Mouse (Mus musculus) liver, embryonic 12.5 days (tissue): ENCODE measurements around the gene Srrm4. TPM values are rescaled to one million over a fixed set of nuclear protein-coding genes. Genes with fewer than 3 reads are reported as not detected.
"Not testable (repeated sequence)": the region's sequence is repeated elsewhere in the genome, so short reads cannot be mapped to it uniquely, and the experiment has no call there.

Source experiments
- ATAC-seq: fragments of 200-750 bp; cut with Nextera tagmentation; 2 replicates; pipeline ENCODE4 v1.8.0; 2017; ENCODE audit warnings: moderate number of reproducible peaks, mild to moderate bottlenecking, moderate library complexity
- H3K27ac ChIP-seq: fragments of 300-500 bp; sonication (generic); 2 replicates; pipeline ENCODE4 v1.5.1; 2016; ENCODE audit warnings: mild to moderate bottlenecking
- H3K27me3 ChIP-seq: fragments of 300-500 bp; sonication (generic); replicated peaks from 2 replicates; pipeline ENCODE4 v1.6.1; 2016; ENCODE audit warnings: mild to moderate bottlenecking, moderate library complexity
- H3K36me3 ChIP-seq: fragments of 300-500 bp; sonication (generic); 2 replicates; pipeline ENCODE4 v1.6.1; 2016; ENCODE audit warnings: mild to moderate bottlenecking, moderate library complexity
- H3K4me1 ChIP-seq: fragments of 300-500 bp; sonication (generic); 2 replicates; pipeline ENCODE4 v1.6.1; 2016
- H3K4me2 ChIP-seq: fragments of 300-500 bp; sonication (generic); 2 replicates; pipeline ENCODE4 v1.6.1; 2016; ENCODE audit warnings: mild to moderate bottlenecking, moderate library complexity
- H3K4me3 ChIP-seq: fragments of 300-500 bp; sonication (generic); 2 replicates; pipeline ENCODE4 v1.5.1; 2016; ENCODE audit warnings: mild to moderate bottlenecking, moderate library complexity
- H3K9ac ChIP-seq: fragments of 300-500 bp; sonication (generic); 2 replicates; pipeline ENCODE4 v1.6.1; 2016; ENCODE audit warnings: mild to moderate bottlenecking, moderate library complexity
- H3K9me3 ChIP-seq: fragments of 300-500 bp; sonication (generic); replicated peaks from 2 replicates; pipeline ENCODE4 v1.6.1; 2016; ENCODE audit warnings: mild to moderate bottlenecking, moderate library complexity
- WGBS: fragments of 180-500 bp; shearing (Covaris S2); methylation state at CpG from one replicate; pipeline ENCODE4 v1.1.7; 2016; ENCODE audit not compliant: insufficient replicate concordance; 5-methylcytosine and 5-hydroxymethylcytosine counted together
- polyA plus RNA-seq: library from polyadenylated mRNA; unstranded; fragments of >200 nt; fragmentation: Nextera tagmentation; extraction: Ambion mirVana; gene quantifications from 2 replicates; pipeline ENCODE4 v1.2.1, GENCODE M21; 2016

Gene Srrm4
- polyA plus RNA-seq, 1 experiment from 2014 or later, result 0.20 TPM

GRCm38 (mm10) chr5:116434976-116435850, 156.4 kb downstream of the Srrm4 start:
- WGBS, result 55% methylated on average over 13 of the region's 13 CpGs
- Histone ChIP-seq H3K4me3 (no peak overlapping the region), H3K9me3 (no peaks in the 10 kb centered on the region), H3K9ac (no peak overlapping the region), H3K4me2 (no peak overlapping the region), H3K36me3 (no peaks in the 10 kb centered on the region), H3K27ac (no peak overlapping the region), H3K27me3 (no peaks in the 10 kb centered on the region), H3K4me1 (no peaks in the 10 kb centered on the region)
- no peak for ATAC-seq

GRCm38 (mm10) chr5:116432871-116433270, 158.7 kb downstream of the Srrm4 start:
- 38% methylated on average over 7 of the region's 7 CpGs for WGBS
- Histone ChIP-seq H3K4me1 (no peaks in the 10 kb centered on the region), H3K4me3 (no peak overlapping the region), H3K9me3 (no peaks in the 10 kb centered on the region), H3K4me2 (no peak overlapping the region), H3K27ac (no peak overlapping the region), H3K9ac (no peak overlapping the region), H3K36me3 (no peaks in the 10 kb centered on the region), H3K27me3 (no peaks in the 10 kb centered on the region)
- no peak for ATAC-seq

DNA sequence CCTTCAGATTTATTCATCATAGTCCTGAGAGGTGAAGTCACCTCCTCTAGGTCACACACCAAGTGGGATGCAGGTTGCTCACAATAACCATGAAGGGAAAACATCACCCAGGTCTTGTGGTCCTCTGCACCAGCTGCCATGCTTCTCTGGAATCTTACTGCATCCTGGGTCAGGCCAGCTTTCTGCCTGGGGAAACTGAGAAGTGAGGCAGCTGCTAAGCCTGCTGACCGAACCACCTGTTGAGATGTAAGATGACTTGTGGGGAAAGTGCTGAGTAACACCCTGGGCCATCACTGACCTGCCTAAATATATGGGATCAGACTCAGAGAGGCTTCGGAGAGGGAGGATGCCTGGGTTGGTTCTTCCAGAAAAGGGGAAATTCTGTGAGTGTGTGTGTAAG, 164.9 kb downstream of the Srrm4 start:
- no peak for ATAC-seq
- 0 out of 2 replicates have a peak, but pooled peaks cover 7% of the 10 kb centered on the region for H3K4me1 ChIP-seq
- no peak overlapping the region for H3K4me2 ChIP-seq
- H3K9ac ChIP-seq, result no peak overlapping the region
- no peak overlapping the region for H3K27ac ChIP-seq
- H3K27me3 ChIP-seq, result peaks cover 7% of the 10 kb centered on the region; the same call in 1 of the 2 replicates
- no peaks in the 10 kb centered on the region for H3K9me3 ChIP-seq
- 66% methylated on average over 2 of the region's 2 CpGs for WGBS
- no peak overlapping the region for H3K4me3 ChIP-seq
- H3K36me3 ChIP-seq, result no peaks in the 10 kb centered on the region

GRCm38 (mm10) chr5:116425709-116426108, 165.9 kb downstream of the Srrm4 start:
- H3K4me1 ChIP-seq, result 0 out of 2 replicates have a peak, but pooled peaks cover 10% of the 10 kb centered on the region
- not testable (repeated sequence) for H3K27ac ChIP-seq, H3K27me3 ChIP-seq, H3K4me3 ChIP-seq, ATAC-seq, H3K36me3 ChIP-seq, H3K4me2 ChIP-seq, H3K9ac ChIP-seq, H3K9me3 ChIP-seq
- WGBS, result 77% methylated on average over 3 of the region's 3 CpGs

- Histone ChIP-seq H3K4me1 (0 out of 2 replicates have a peak, but pooled peaks cover 10% of the 10 kb centered on the region), H3K4me3 (no peak overlapping the region), H3K27me3 (peaks cover 7% of the 10 kb centered on the region; the same call in 1 of the 2 replicates), H3K9me3 (no peaks in the 10 kb centered on the region), H3K36me3 (no peaks in the 10 kb centered on the region), H3K4me2 (no peak overlapping the region), H3K27ac (no peak overlapping the region), H3K9ac (no peak overlapping the region)
- 62% methylated on average over 7 of the region's 7 CpGs for WGBS
- ATAC-seq, result no peak; the same call in 1 of the 2 replicates
Measured at GRCm38 (mm10) chr5:116425273-116425672, 166.3 kb downstream of the Srrm4 start.

DNA sequence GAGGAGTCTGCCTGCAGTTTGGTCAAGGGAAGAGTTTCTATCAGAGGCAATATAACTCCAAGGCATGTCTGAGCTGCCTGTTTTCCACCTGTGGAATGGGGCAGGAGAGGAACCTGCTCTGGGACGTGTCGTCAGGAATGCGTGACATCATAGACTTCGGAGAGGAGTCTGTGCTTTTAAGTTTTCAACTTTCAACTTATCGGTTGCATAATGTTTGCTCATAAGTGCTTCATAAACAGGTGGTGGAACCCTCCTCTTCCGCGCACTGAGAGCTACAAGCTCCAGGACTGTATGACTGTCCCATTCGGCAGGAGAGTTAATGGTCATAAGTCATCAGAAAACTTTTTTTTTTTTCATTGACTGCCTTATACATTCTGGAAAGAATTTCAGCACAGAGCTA, 167.9 kb downstream of the Srrm4 start:
- Histone ChIP-seq H3K9ac (no peak overlapping the region), H3K9me3 (no peaks in the 10 kb centered on the region), H3K4me3 (no peak overlapping the region), H3K27me3 (peaks cover 7% of the 10 kb centered on the region; the same call in 1 of the 2 replicates), H3K4me1 (0 out of 2 replicates have a peak, but pooled peaks cover 10% of the 10 kb centered on the region), H3K4me2 (no peak overlapping the region), H3K36me3 (no peaks in the 10 kb centered on the region), H3K27ac (no peak overlapping the region)
- WGBS, result 64% methylated on average over 8 of the region's 8 CpGs
- no peak for ATAC-seq

GRCm38 (mm10) chr5:116422699-116423201, 168.9 kb downstream of the Srrm4 start, which contains the start of gene Hspb8:
TSS of gene Hspb8 (minus strand) at chr5:116422864.
- Histone ChIP-seq H3K27ac (no peak within 1 kb of the TSS), H3K4me1 (0 out of 2 replicates have a peak, but pooled peaks cover 10% of the 10 kb centered on the region)

GRCm38 (mm10) chr5:116421791-116422481, 169.7 kb downstream of the Srrm4 start:
- WGBS, result 54% methylated on average over 22 of the region's 22 CpGs
- H3K4me3 ChIP-seq, result peak overlapping the region; percentile 24; the same call in 1 of the 2 replicates
- H3K4me2 ChIP-seq, result peak overlapping the region; percentile 52
- H3K9me3 ChIP-seq, result no peaks in the 10 kb centered on the region
- 0 out of 2 replicates have a peak, but pooled peaks cover 10% of the 10 kb centered on the region for H3K4me1 ChIP-seq
- no peak overlapping the region for H3K27ac ChIP-seq
- peaks cover 7% of the 10 kb centered on the region; the same call in 1 of the 2 replicates for H3K27me3 ChIP-seq
- no peak for ATAC-seq
- H3K36me3 ChIP-seq, result no peaks in the 10 kb centered on the region
- no peak overlapping the region for H3K9ac ChIP-seq

More at GRCm38 (mm10) chr5:116422699-116423201, 168.9 kb downstream of the Srrm4 start, which contains the start of gene Hspb8:
- 2% methylated on average over 20 of the region's 20 CpGs for WGBS
- Histone ChIP-seq H3K36me3 (no peaks in the 10 kb centered on the region), H3K9me3 (no peaks in the 10 kb centered on the region), H3K27me3 (peaks cover 7% of the 10 kb centered on the region; the same call in 1 of the 2 replicates), H3K4me3 (peak within 1 kb of the TSS; percentile 24; the same call in 1 of the 2 replicates), H3K9ac (no peak within 1 kb of the TSS), H3K4me2 (peak within 1 kb of the TSS; percentile 52)
- ATAC-seq, result peak; percentile 57

- peak overlapping the region; percentile 2; the same call in 1 of the 2 replicates for H3K4me2 ChIP-seq
- peak overlapping the region; percentile 49; the same call in 1 of the 2 replicates for H3K27ac ChIP-seq
- no peaks in the 10 kb centered on the region for H3K36me3 ChIP-seq
- H3K9ac ChIP-seq, result no peak overlapping the region
- 26% methylated on average over 6 of the region's 6 CpGs for WGBS
- H3K4me3 ChIP-seq, result no peak overlapping the region
- ATAC-seq, result peak; percentile 75
- 0 out of 2 replicates have a peak, but pooled peaks cover 10% of the 10 kb centered on the region for H3K4me1 ChIP-seq
- peaks cover 7% of the 10 kb centered on the region; the same call in 1 of the 2 replicates for H3K27me3 ChIP-seq
- H3K9me3 ChIP-seq, result no peaks in the 10 kb centered on the region
Measured at GRCm38 (mm10) chr5:116420759-116421225, 170.8 kb downstream of the Srrm4 start.

GRCm38 (mm10) chr5:116420213-116420612, 171.4 kb downstream of the Srrm4 start:
- no peaks in the 10 kb centered on the region for H3K9me3 ChIP-seq
- H3K27ac ChIP-seq, result peak overlapping the region; percentile 49; the same call in 1 of the 2 replicates
- H3K4me1 ChIP-seq, result 0 out of 2 replicates have a peak, but pooled peaks cover 10% of the 10 kb centered on the region
- no peak overlapping the region for H3K9ac ChIP-seq
- no peak for ATAC-seq
- no peaks in the 10 kb centered on the region for H3K36me3 ChIP-seq
- H3K27me3 ChIP-seq, result peaks cover 7% of the 10 kb centered on the region; the same call in 1 of the 2 replicates
- H3K4me2 ChIP-seq, result peak overlapping the region; percentile 2; the same call in 1 of the 2 replicates
- no peak overlapping the region for H3K4me3 ChIP-seq
- WGBS, result 80% methylated on average over 1 of the region's 1 CpGs

DNA sequence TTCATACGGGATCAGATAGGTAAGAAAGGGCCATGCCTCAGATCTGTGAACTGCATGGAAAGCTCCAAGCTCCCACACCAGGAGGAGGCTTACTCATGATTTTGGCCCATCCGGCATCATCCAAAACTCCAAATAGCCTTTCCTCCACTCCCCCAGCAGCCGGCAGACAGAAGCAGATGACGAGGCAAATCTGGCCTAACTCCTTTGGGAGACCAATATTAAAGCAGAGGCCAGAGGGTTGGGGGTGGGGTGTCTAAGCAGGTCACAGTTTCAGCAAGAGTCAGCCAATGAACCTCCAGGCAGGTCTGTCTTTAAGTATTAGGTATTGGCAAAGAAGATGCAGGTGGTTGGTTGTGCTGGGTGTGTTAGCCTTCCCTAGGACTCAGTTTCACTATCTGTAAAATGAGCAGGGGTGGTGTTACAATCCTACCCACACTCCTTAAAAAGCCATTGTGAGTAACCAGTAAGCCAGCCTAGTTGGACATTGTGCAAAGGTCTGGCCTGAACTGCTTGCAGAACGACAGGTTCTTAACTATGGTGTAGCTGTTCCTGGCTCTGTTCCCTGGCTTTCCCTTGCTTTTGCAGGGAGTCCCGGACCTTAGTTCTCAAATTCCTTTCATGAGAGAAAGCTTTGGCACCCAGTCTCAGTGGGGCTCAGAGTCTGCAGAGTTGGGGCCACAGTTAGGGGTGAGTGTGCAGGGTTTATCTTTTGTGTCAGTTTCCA, 172.1 kb downstream of the Srrm4 start:
- Histone ChIP-seq H3K4me2 (no peak overlapping the region), H3K36me3 (no peaks in the 10 kb centered on the region), H3K9ac (no peak overlapping the region), H3K27ac (no peak overlapping the region), H3K9me3 (no peaks in the 10 kb centered on the region), H3K27me3 (peaks cover 7% of the 10 kb centered on the region; the same call in 1 of the 2 replicates), H3K4me3 (no peak overlapping the region), H3K4me1 (0 out of 2 replicates have a peak, but pooled peaks cover 10% of the 10 kb centered on the region)
- no peak for ATAC-seq
- WGBS, result 64% methylated on average over 6 of the region's 6 CpGs
